Mouse (Mus musculus) embryonic facial prominence, embryonic 10.5 days (tissue): ENCODE results near the gene Pfn1. TPM values are rescaled to one million over a fixed set of nuclear protein-coding genes. Genes with fewer than 3 reads are reported as not detected.

Experiments used
- DNase-seq: peaks from one replicate; pipeline ENCODE4 v3.0.0-alpha.2; 2017; ENCODE audit warnings: low spot score
- H3K27ac ChIP-seq: fragments of 300-500 bp; sonication (generic); replicated peaks from 2 replicates; pipeline ENCODE4 v1.5.1; 2016; ENCODE audit warnings: mild to moderate bottlenecking
- H3K27me3 ChIP-seq: fragments of 300-500 bp; sonication (generic); replicated peaks from 2 replicates; pipeline ENCODE4 v1.6.1; 2016; ENCODE audit warnings: low read depth, mild to moderate bottlenecking; ENCODE audit not compliant: poor library complexity, severe bottlenecking
- H3K36me3 ChIP-seq: fragments of 300-500 bp; sonication (generic); replicated peaks from 2 replicates; pipeline ENCODE4 v1.6.1; 2016; ENCODE audit warnings: mild to moderate bottlenecking, moderate library complexity
- H3K4me1 ChIP-seq: fragments of 300-500 bp; sonication (generic); 2 replicates; pipeline ENCODE4 v1.6.1; 2016
- H3K4me3 ChIP-seq: fragments of 300-500 bp; sonication (generic); 2 replicates; pipeline ENCODE4 v1.5.1; 2016; ENCODE audit warnings: mild to moderate bottlenecking, moderate library complexity
- H3K9me3 ChIP-seq: fragments of 300-500 bp; sonication (generic); 2 replicates; pipeline ENCODE4 v1.6.1; 2016; ENCODE audit warnings: mild to moderate bottlenecking
- WGBS: fragments of 180-500 bp; shearing (Covaris S2); methylation state at CpG from one replicate; pipeline ENCODE4 v1.1.7; 2016; 5-methylcytosine and 5-hydroxymethylcytosine counted together
- polyA plus RNA-seq: library from polyadenylated mRNA; unstranded; fragments of >200 nt; fragmentation: Nextera tagmentation; extraction: Ambion mirVana; gene quantifications from 2 replicates; pipeline ENCODE4 v1.2.1, GENCODE M21; 2016

The Pfn1 gene
- polyA plus RNA-seq, 1 experiment from 2014 or later, result 2,153 TPM

GRCm38 (mm10) chr11:70638714-70639278, 15.6 kb downstream of the Pfn1 start, which contains the start of gene Gp1ba:
Gene Gp1ba (plus strand): TSS chr11:70639122.
- Histone ChIP-seq H3K9me3 (no peaks in the 10 kb centered on the region), H3K36me3 (peaks cover 14% of the 10 kb centered on the region), H3K4me3 (no peak within 1 kb of the TSS), H3K27ac (no peak within 1 kb of the TSS), H3K4me1 (no peaks in the 10 kb centered on the region), H3K27me3 (no peaks in the 10 kb centered on the region)
- DNase-seq, result no peak
- WGBS, result 57% methylated on average over 5 of the region's 5 CpGs

GRCm38 (mm10) chr11:70638293-70638692, 16.2 kb downstream of the Pfn1 start:
- Histone ChIP-seq H3K9me3 (no peaks in the 10 kb centered on the region), H3K27ac (no peak overlapping the region), H3K4me1 (no peaks in the 10 kb centered on the region), H3K4me3 (no peak overlapping the region), H3K27me3 (no peaks in the 10 kb centered on the region), H3K36me3 (peaks cover 9% of the 10 kb centered on the region)
- no peak for DNase-seq
- WGBS, result 94% methylated on average over 1 of the region's 1 CpGs

- Histone ChIP-seq H3K4me1 (no peaks in the 10 kb centered on the region), H3K4me3 (no peak overlapping the region), H3K36me3 (peaks cover 4% of the 10 kb centered on the region), H3K9me3 (no peaks in the 10 kb centered on the region), H3K27ac (no peak overlapping the region), H3K27me3 (no peaks in the 10 kb centered on the region)
- no peak for DNase-seq
- WGBS, result 94% methylated on average over 1 of the region's 1 CpGs
Observed at GRCm38 (mm10) chr11:70637764-70638163, 16.7 kb downstream of the Pfn1 start.

DNA sequence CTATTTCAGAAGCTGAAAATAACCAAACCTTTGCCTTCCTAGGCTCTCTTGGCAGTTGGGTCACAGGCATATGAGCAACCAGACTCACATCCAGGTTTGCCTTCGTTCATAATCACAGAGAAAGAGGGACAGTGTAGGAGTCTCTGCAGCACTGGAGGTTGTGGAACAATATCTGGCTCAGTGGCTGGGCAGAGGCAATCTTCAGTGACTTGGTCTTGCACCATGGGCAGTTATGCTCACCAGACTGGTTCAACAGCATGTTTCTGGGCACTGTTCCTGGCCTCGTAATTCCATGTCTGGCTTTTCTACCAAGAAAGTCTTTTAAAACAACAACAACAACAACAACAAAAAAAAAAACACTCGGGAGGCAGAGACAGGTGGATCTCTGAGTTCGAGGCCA, 18.8 kb downstream of the Pfn1 start:
- Histone ChIP-seq H3K9me3 (no peaks in the 10 kb centered on the region), H3K27ac (no peak overlapping the region), H3K27me3 (no peaks in the 10 kb centered on the region), H3K36me3 (no peaks in the 10 kb centered on the region), H3K4me3 (no peak overlapping the region), H3K4me1 (no peaks in the 10 kb centered on the region)
- DNase-seq, result no peak
- 83% methylated on average over 4 of the region's 4 CpGs for WGBS

- H3K4me3 ChIP-seq, result no peak overlapping the region
- no peaks in the 10 kb centered on the region for H3K4me1 ChIP-seq
- DNase-seq, result no peak
- WGBS, result 74% methylated on average over 7 of the region's 7 CpGs
- H3K27ac ChIP-seq, result no peak overlapping the region
- H3K9me3 ChIP-seq, result no peaks in the 10 kb centered on the region
- no peaks in the 10 kb centered on the region for H3K36me3 ChIP-seq
- H3K27me3 ChIP-seq, result no peaks in the 10 kb centered on the region
Observed at GRCm38 (mm10) chr11:70630129-70630528, 24.3 kb downstream of the Pfn1 start.

GRCm38 (mm10) chr11:70629557-70629956, 24.9 kb downstream of the Pfn1 start:
- WGBS, result 57% methylated on average over 5 of the region's 5 CpGs
- no peaks in the 10 kb centered on the region for H3K36me3 ChIP-seq
- no peak overlapping the region for H3K27ac ChIP-seq
- H3K9me3 ChIP-seq, result no peaks in the 10 kb centered on the region
- no peak overlapping the region for H3K4me3 ChIP-seq
- H3K4me1 ChIP-seq, result no peaks in the 10 kb centered on the region
- no peaks in the 10 kb centered on the region for H3K27me3 ChIP-seq
- no peak for DNase-seq

DNA sequence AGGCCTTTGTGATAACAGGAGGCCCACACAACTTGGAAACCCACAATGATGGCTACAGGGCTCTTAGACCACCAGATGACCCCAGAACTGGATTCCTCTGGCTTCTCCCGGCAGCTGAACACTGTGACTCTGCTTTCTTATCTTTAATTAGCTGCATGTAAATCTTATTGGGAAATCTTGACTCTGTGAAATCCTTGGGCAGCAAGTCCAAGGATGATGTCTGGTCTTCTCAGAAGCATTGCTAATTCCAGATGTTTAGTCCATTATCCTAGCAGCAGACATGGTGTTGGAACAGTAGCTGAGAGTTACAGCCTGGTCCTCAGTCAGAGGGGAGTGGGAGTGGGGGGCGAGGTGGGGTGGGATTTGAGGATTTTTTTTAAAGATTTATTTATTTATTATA, 26.0 kb downstream of the Pfn1 start:
- no peak overlapping the region for H3K27ac ChIP-seq
- no peak for DNase-seq
- H3K4me3 ChIP-seq, result no peak overlapping the region
- no peaks in the 10 kb centered on the region for H3K4me1 ChIP-seq
- H3K27me3 ChIP-seq, result no peaks in the 10 kb centered on the region
- H3K9me3 ChIP-seq, result no peaks in the 10 kb centered on the region
- no peaks in the 10 kb centered on the region for H3K36me3 ChIP-seq
- 75% methylated on average over 2 of the region's 2 CpGs for WGBS

DNA sequence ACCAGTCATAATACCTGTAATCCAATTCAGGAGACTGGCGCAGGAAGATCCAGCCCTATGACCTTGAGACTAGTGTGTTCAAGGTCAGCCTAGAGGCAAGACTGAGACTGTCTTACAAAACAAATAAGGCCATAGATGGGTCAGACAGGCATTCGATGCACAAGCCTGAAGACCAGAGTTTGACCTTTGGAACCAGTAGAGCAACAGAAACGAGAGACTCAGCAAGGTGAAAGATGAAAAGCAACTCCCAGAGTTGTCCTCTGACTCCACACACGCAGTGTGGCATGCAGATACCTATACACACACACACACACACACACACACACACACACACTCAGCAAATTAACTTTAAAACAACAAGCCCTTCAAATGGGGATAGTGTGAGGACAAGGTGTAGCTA, 27.6 kb downstream of the Pfn1 start:
- WGBS, result 73% methylated on average over 4 of the region's 4 CpGs
- no peaks in the 10 kb centered on the region for H3K36me3 ChIP-seq
- no peaks in the 10 kb centered on the region for H3K4me1 ChIP-seq
- no peak overlapping the region for H3K4me3 ChIP-seq
- no peak overlapping the region for H3K27ac ChIP-seq
- no peaks in the 10 kb centered on the region for H3K9me3 ChIP-seq
- H3K27me3 ChIP-seq, result no peaks in the 10 kb centered on the region
- DNase-seq, result no peak

GRCm38 (mm10) chr11:70625473-70625872, 29.0 kb downstream of the Pfn1 start:
- no peak overlapping the region for H3K4me3 ChIP-seq
- no peak overlapping the region for H3K27ac ChIP-seq
- no peaks in the 10 kb centered on the region for H3K36me3 ChIP-seq
- WGBS, result 54% methylated on average over 4 of the region's 4 CpGs
- no peaks in the 10 kb centered on the region for H3K9me3 ChIP-seq
- no peaks in the 10 kb centered on the region for H3K27me3 ChIP-seq
- DNase-seq, result peak; percentile 74
- no peaks in the 10 kb centered on the region for H3K4me1 ChIP-seq

GRCm38 (mm10) chr11:70623053-70623742, 31.2 kb downstream of the Pfn1 start:
- H3K4me3 ChIP-seq, result no peak overlapping the region
- DNase-seq, result no peak
- no peaks in the 10 kb centered on the region for H3K9me3 ChIP-seq
- H3K36me3 ChIP-seq, result no peaks in the 10 kb centered on the region
- H3K4me1 ChIP-seq, result no peaks in the 10 kb centered on the region
- H3K27me3 ChIP-seq, result no peaks in the 10 kb centered on the region
- no peak overlapping the region for H3K27ac ChIP-seq
- 85% methylated on average over 10 of the region's 10 CpGs for WGBS

DNA sequence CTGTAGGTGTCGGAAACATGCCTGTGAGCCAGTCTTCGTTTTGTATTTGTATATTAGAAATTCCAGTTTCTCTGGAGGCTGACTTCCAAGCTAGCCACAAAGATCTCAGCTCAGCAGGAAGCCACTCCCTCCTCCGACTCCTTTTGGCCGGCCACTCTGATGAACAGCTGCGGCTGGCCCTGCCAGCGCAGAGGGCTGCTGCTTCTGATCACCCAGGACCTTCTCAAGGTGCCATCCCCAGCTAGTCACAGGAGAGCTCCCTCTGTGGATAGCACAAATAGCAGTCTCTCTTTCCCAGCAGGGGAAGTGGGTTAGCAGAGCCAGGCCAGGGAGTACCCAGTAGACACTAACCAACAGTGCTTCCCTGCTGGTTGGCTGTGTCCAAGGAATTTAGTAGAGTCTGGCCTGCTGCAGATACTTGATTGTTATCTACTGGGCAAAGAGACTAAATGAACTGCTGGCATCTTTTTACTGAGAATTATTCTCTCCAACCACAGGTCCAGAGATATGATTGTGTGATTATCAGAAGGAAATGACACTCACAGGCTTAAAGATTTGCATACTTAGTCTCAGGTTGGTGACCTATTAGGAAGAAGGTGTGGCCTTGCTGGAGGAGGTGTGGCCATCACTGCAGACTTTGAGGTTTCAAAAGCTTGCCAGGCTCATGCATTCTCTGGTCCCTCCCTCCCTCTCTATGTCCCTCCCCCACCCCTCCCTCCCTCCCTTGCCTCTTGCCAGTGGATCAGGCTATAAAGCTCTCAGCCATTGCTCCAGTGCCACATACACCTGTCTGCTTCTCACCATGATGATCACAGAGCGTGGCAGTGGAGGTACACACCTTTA, 32.3 kb downstream of the Pfn1 start:
- DNase-seq, result no peak
- Histone ChIP-seq H3K27ac (no peak overlapping the region), H3K36me3 (no peaks in the 10 kb centered on the region), H3K4me3 (no peak overlapping the region), H3K27me3 (peaks cover 1% of the 10 kb centered on the region; the same call in 1 of the 2 replicates), H3K9me3 (no peaks in the 10 kb centered on the region), H3K4me1 (no peaks in the 10 kb centered on the region)
- 51% methylated on average over 7 of the region's 7 CpGs for WGBS

- H3K4me3 ChIP-seq, result no peak within 1 kb of the TSS
- no peak within 1 kb of the TSS for H3K27ac ChIP-seq
- WGBS, result 63% methylated on average over 1 of the region's 1 CpGs
- H3K36me3 ChIP-seq, result no peaks in the 10 kb centered on the region
- no peaks in the 10 kb centered on the region for H3K9me3 ChIP-seq
- peaks cover 20% of the 10 kb centered on the region for H3K4me1 ChIP-seq
- DNase-seq, result no peak
- H3K27me3 ChIP-seq, result peaks cover 23% of the 10 kb centered on the region
Observed at GRCm38 (mm10) chr11:70619101-70619500, 35.3 kb downstream of the Pfn1 start, which contains the start of gene Chrne. Gene Chrne (minus strand): TSS chr11:70619216.
